Mouse (Mus musculus): ENCODE results near the gene Prdx5. TPM values are rescaled to one million over a fixed set of nuclear protein-coding genes. Genes with fewer than 3 reads are reported as not detected.
A peak's percentile ranks its signal among the peaks of the same experiment; 100 is the strongest.
"Not testable (repeated sequence)": the region's sequence is repeated elsewhere in the genome, so short reads cannot be mapped to it uniquely, and the experiment has no call there.

The Prdx5 gene
- polyA plus RNA-seq, 1 experiment: 169 TPM

GRCm38 (mm10) chr19:6899641-6900040, 10.3 kb downstream of the Prdx5 start:
- DNase-seq (ENCODE audit: low read depth): no peak
- TF ChIP-seq CTCF (IDR thresholded peaks at IDR 0.05; ENCODE audit: borderline replicate concordance, extremely low read depth, insufficient read depth, insufficient read length) (no peak), POLR2A (IDR thresholded peaks at IDR 0.05; ENCODE audit: borderline replicate concordance, extremely low read depth, insufficient read depth, insufficient read length, poor library complexity, severe bottlenecking) (no peak)

DNA sequence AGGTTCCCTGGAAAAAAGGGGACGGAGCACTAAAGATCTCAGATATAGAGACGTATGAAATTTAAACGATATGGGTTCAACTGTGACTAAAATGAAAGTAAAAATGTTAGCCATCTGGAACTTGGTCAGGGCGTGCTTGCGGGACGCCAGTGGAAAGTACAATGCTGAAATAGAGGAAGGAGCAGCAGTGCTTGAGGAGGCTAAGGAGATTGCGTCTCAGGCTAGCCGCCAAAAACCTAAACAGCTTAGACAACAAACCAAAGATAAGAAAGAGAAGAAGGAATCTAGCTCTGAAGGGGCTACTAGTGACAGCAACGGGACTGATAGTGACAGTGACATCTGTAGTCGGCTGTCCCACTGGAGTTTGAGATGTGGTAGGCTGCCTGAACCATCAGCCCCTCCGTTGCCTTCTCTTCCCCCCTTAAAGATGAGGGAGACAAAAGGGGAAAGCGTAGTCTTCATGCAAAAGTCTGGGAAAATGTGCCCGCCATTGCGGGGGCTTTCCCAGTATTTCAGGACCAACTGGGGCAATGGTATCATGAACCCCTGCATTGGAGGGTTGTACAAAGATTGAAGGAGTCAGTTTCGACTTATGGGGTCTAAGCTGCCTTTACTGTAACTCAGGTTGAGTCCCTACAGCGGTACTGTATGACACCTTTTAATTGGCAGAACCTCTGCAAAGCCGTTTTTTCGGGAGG, 14.1 kb downstream of the Prdx5 start:
- not testable (repeated sequence) for DNase-seq (ENCODE audit: low read depth)

GRCm38 (mm10) chr19:6893731-6894451, 16.0 kb downstream of the Prdx5 start:
- no peak for DNase-seq (ENCODE audit: low read depth)
- no peak for TF ChIP-seq CTCF (IDR thresholded peaks at IDR 0.05; ENCODE audit: borderline replicate concordance, extremely low read depth, insufficient read depth, insufficient read length)
- no peak for TF ChIP-seq POLR2A (IDR thresholded peaks at IDR 0.05; ENCODE audit: borderline replicate concordance, extremely low read depth, insufficient read depth, insufficient read length, poor library complexity, severe bottlenecking)

DNA sequence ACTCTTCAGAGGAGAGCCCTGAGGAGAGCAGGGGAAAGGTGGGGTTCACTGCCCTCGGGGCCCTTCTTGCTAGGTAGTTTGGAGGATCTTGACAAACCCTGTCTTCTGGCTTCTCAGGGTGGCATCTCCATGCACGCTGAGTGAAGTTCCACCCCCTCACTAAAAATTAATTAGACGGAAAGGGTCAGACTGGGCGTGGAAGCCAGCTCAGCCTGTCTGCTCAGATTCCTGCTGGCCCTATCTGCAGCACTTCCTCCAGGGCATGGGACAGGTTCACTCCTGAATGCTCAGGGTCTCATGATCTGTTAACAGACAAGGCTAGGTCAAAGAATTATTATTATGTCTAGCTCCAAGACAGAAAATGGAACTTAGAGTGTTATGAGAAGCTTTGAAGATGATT, 17.4 kb downstream of the Prdx5 start:
- no peak for TF ChIP-seq CTCF (IDR thresholded peaks at IDR 0.05; ENCODE audit: borderline replicate concordance, extremely low read depth, insufficient read depth, insufficient read length)
- TF ChIP-seq POLR2A (IDR thresholded peaks at IDR 0.05; ENCODE audit: borderline replicate concordance, extremely low read depth, insufficient read depth, insufficient read length, poor library complexity, severe bottlenecking): no peak
- DNase-seq (ENCODE audit: low read depth): no peak

DNA sequence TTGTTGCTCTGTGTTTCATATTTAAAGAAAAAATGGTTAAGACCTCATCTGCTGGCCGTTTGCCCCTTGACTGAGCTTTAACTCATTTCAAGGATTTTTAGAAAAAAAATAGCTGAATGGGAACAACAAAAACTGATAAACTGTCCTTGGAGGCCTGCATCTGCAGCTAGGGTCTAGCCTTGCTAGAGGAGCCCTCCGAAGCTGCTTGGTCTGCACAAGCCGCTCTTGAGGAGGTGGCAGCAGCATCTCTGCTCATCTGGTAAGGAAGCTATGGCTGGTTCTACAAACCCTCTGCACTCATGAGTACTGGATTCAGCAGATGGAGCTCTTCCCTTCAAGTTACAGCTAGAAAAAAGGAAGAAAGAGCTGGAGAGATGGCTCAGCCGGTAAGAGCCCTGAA, 31.9 kb downstream of the Prdx5 start:
- no peak for TF ChIP-seq POLR2A (IDR thresholded peaks at IDR 0.05; ENCODE audit: borderline replicate concordance, extremely low read depth, insufficient read depth, insufficient read length, poor library complexity, severe bottlenecking)
- TF ChIP-seq CTCF (IDR thresholded peaks at IDR 0.05; ENCODE audit: borderline replicate concordance, extremely low read depth, insufficient read depth, insufficient read length): no peak

DNA sequence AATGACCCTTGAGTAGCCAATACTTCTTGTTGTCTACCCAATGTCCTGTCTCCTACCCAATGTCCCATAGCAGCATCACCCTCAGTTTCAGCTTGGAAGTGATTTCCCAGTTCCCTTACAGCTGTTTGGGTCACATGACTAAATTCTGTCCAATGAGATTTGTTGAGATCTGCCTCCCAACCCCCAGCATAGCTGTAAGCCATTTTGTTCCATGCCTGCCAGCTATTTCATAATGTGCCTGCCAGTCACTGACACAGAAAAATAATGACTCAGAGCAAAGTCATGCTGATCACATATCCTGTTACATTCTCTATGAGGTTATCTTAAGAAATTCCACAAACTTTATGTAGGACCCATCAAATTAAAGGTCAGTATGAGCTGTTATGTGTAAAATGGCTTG, 33.1 kb downstream of the Prdx5 start:
- DNase-seq (ENCODE audit: low read depth): no peak
- TF ChIP-seq CTCF (IDR thresholded peaks at IDR 0.05; ENCODE audit: borderline replicate concordance, extremely low read depth, insufficient read depth, insufficient read length): no peak
- no peak for TF ChIP-seq POLR2A (IDR thresholded peaks at IDR 0.05; ENCODE audit: borderline replicate concordance, extremely low read depth, insufficient read depth, insufficient read length, poor library complexity, severe bottlenecking)

More for the DNA sequence above, 31.9 kb downstream of the Prdx5 start:
- no peak for DNase-seq (ENCODE audit: low read depth)

DNA sequence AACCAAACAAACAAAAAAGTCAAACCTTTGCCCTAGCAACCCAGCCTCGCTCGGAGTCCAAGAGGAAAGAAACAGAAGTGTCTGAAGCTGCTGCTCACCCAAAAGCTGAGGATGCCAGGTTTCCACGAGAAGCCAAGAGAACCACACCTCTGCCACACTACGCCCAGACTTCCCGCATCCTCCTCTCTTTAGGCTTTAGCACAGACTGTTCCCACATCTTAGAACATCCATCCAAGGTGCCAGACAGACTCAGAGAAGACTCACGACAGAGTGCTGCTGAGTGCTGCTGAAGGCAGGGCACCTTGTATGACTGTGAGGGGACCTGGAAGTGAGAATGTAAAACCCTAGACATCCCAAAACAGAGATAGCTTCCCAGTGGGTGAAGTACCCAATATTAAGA, 34.1 kb downstream of the Prdx5 start:
- TF ChIP-seq CTCF (IDR thresholded peaks at IDR 0.05; ENCODE audit: borderline replicate concordance, extremely low read depth, insufficient read depth, insufficient read length) (no peak), POLR2A (IDR thresholded peaks at IDR 0.05; ENCODE audit: borderline replicate concordance, extremely low read depth, insufficient read depth, insufficient read length, poor library complexity, severe bottlenecking) (no peak)

GRCm38 (mm10) chr19:6874257-6874656, 35.6 kb downstream of the Prdx5 start:
- TF ChIP-seq CTCF (IDR thresholded peaks at IDR 0.05; ENCODE audit: borderline replicate concordance, extremely low read depth, insufficient read depth, insufficient read length) (no peak), POLR2A (IDR thresholded peaks at IDR 0.05; ENCODE audit: borderline replicate concordance, extremely low read depth, insufficient read depth, insufficient read length, poor library complexity, severe bottlenecking) (no peak)
- DNase-seq (ENCODE audit: low read depth): no peak

More for the DNA sequence above, 34.1 kb downstream of the Prdx5 start:
- DNase-seq (ENCODE audit: low read depth): no peak

DNA sequence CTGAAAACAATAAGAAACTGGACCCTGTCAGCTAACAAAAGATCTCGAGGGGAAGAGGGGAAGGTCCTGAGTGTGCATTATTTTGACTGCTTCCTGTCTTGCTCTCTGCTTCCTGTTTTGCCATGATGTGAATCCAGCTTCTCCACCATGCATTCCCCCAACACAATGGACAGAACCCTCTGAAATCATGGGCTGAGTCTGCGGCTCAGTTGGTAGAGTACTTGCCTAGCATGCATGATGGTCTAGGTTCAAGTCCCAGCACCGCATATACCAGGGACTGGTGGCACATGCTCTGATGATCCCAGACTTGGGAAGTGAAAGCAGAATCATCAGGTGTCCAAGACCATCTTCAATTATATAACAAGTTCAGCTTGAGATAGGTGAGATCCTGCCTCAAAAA, 37.2 kb downstream of the Prdx5 start:
- TF ChIP-seq POLR2A (IDR thresholded peaks at IDR 0.05; ENCODE audit: borderline replicate concordance, extremely low read depth, insufficient read depth, insufficient read length, poor library complexity, severe bottlenecking): no peak
- TF ChIP-seq CTCF (IDR thresholded peaks at IDR 0.05; ENCODE audit: borderline replicate concordance, extremely low read depth, insufficient read depth, insufficient read length): no peak
- no peak for DNase-seq (ENCODE audit: low read depth)

- DNase-seq (ENCODE audit: low read depth): no peak
- TF ChIP-seq CTCF (IDR thresholded peaks at IDR 0.05; ENCODE audit: borderline replicate concordance, extremely low read depth, insufficient read depth, insufficient read length): peak; percentile 47; the same call in 1 of the 2 replicates
- no peak for TF ChIP-seq POLR2A (IDR thresholded peaks at IDR 0.05; ENCODE audit: borderline replicate concordance, extremely low read depth, insufficient read depth, insufficient read length, poor library complexity, severe bottlenecking)
Measured at GRCm38 (mm10) chr19:6871574-6872271, 38.2 kb downstream of the Prdx5 start.

DNA sequence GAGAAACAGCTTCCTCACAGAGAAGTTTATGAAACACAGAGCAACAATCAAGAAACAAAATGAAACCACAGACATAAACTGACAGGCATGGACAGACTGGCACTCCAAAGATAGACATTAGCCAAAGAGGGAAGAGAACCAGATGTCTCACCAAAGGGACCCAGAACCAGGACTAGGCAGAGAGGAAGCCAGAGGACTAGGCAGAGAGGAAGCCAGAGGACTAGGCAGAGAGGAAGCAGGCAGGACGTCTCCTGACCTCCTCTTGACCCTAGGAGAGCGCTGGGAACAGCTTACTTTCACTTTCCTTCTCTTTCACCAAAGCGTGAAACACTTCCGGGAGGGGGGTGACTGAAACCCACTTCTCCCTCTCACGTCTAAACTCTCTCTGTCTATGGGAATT, 40.6 kb downstream of the Prdx5 start:
- TF ChIP-seq POLR2A (IDR thresholded peaks at IDR 0.05; ENCODE audit: borderline replicate concordance, extremely low read depth, insufficient read depth, insufficient read length, poor library complexity, severe bottlenecking) (no peak), CTCF (IDR thresholded peaks at IDR 0.05; ENCODE audit: borderline replicate concordance, extremely low read depth, insufficient read depth, insufficient read length) (no peak)
- no peak for DNase-seq (ENCODE audit: low read depth)
